Mouse (Mus musculus) hindbrain, postnatal 0 days (tissue): ENCODE results near the gene Gm20671. TPM values are rescaled to one million over a fixed set of nuclear protein-coding genes. Genes with fewer than 3 reads are reported as not detected.

Source experiments
- ATAC-seq: fragments of 200-750 bp; cut with Nextera tagmentation; 2 replicates; pipeline ENCODE4 v1.8.0; 2017; ENCODE audit warnings: mild to moderate bottlenecking, moderate TSS enrichment, moderate library complexity
- DNase-seq: peaks from one replicate; pipeline ENCODE4 v3.0.0-alpha.2; 2015; ENCODE audit warnings: low spot score
- H3K27ac ChIP-seq: fragments of 300-500 bp; sonication (generic); 2 replicates; pipeline ENCODE4 v1.5.1; 2014; ENCODE audit warnings: mild to moderate bottlenecking
- H3K27me3 ChIP-seq: fragments of 300-500 bp; sonication (generic); 2 replicates; pipeline ENCODE4 v1.6.1; 2014; ENCODE audit warnings: low read length, mixed read lengths; ENCODE audit not compliant: insufficient read depth
- H3K36me3 ChIP-seq: fragments of 300-500 bp; sonication (generic); 2 replicates; pipeline ENCODE4 v1.6.1; 2014; ENCODE audit warnings: low read length, mixed read lengths; ENCODE audit not compliant: insufficient read depth
- H3K4me1 ChIP-seq: fragments of 300-500 bp; sonication (generic); 2 replicates; pipeline ENCODE4 v1.6.1; 2014; ENCODE audit warnings: antibody characterized with exemption, low read length, mixed read lengths; ENCODE audit not compliant: insufficient read depth
- H3K4me2 ChIP-seq: fragments of 300-500 bp; sonication (generic); 2 replicates; pipeline ENCODE4 v1.6.1; 2014; ENCODE audit warnings: low read depth, mild to moderate bottlenecking, low read length, moderate library complexity, mixed read lengths
- H3K4me3 ChIP-seq: fragments of 300-500 bp; sonication (generic); 2 replicates; pipeline ENCODE4 v1.5.1; 2014; ENCODE audit warnings: low read length
- H3K9ac ChIP-seq: fragments of 300-500 bp; sonication (generic); replicated peaks from 2 replicates; pipeline ENCODE4 v1.6.1; 2014; ENCODE audit warnings: mild to moderate bottlenecking, low read length, moderate library complexity, mixed read lengths
- H3K9me3 ChIP-seq: fragments of 300-500 bp; sonication (generic); 2 replicates; pipeline ENCODE4 v1.6.1; 2016; ENCODE audit warnings: low read length, mixed read lengths
- CTCF ChIP-seq: IDR thresholded peaks from 2 replicates; pipeline ENCODE4 v1.5.1; 2016; ENCODE audit warnings: antibody characterized with exemption, control low read depth, low read depth
- WGBS: fragments of 180-500 bp; shearing (Covaris S2); extraction: QIAGEN DNeasy Blood & Tissue Kit; methylation state at CpG from one replicate; pipeline ENCODE4 v1.1.7; 2014; 5-methylcytosine and 5-hydroxymethylcytosine counted together
- polyA plus RNA-seq: library from polyadenylated mRNA; unstranded; fragments of >200 nt; fragmentation: Nextera tagmentation; extraction: Ambion mirVana; gene quantifications from 2 replicates; pipeline ENCODE4 v1.2.1, GENCODE M21; 2015
- total RNA-seq: library from RNA; depleted of rRNA; stranded (reverse); fragments of >200 nt; gene quantifications from 2 replicates; pipeline ENCODE4 v1.2.3, GENCODE M21; 2014

Gm20671 gene
- total and polyA plus RNA-seq, 2 experiments from 2014 or later = 5.6 TPM; not detected in 1

- DNase-seq (no peak), ATAC-seq (no peak)
- no peak overlapping the region for H3K4me3 ChIP-seq
- no peaks in the 10 kb centered on the region for H3K27me3 ChIP-seq
- no peaks in the 10 kb centered on the region for H3K36me3 ChIP-seq
- H3K27ac ChIP-seq = no peak overlapping the region
- no peaks in the 10 kb centered on the region for H3K4me1 ChIP-seq
- no peak overlapping the region for H3K4me2 ChIP-seq
- no peak for TF ChIP-seq CTCF
- 71% methylated on average over 7 of the region's 7 CpGs for WGBS
- no peaks in the 10 kb centered on the region for H3K9me3 ChIP-seq
- no peak overlapping the region for H3K9ac ChIP-seq
These were observed 104.6 kb downstream of the Gm20671 start for GRCm38 (mm10) chr5:32722263-32722662.

- 73% methylated on average over 3 of the region's 3 CpGs for WGBS
- no peak for ATAC-seq
- no peak overlapping the region for H3K4me3 ChIP-seq
These were observed 105.6 kb downstream of the Gm20671 start for GRCm38 (mm10) chr5:32721316-32721715.

GRCm38 (mm10) chr5:32720416-32720815 lies 106.5 kb downstream of the Gm20671 start:
- Histone ChIP-seq H3K36me3 (no peaks in the 10 kb centered on the region), H3K27ac (no peak overlapping the region), H3K9me3 (no peaks in the 10 kb centered on the region), H3K4me1 (no peaks in the 10 kb centered on the region), H3K4me3 (no peak overlapping the region), H3K9ac (no peak overlapping the region), H3K4me2 (no peak overlapping the region), H3K27me3 (no peaks in the 10 kb centered on the region)
- DNase-seq = no peak
- ATAC-seq = no peak
- TF ChIP-seq CTCF = no peak
- 79% methylated on average over 9 of the region's 9 CpGs for WGBS

More at GRCm38 (mm10) chr5:32721316-32721715, 105.6 kb downstream of the Gm20671 start:
- Histone ChIP-seq H3K27ac (no peak overlapping the region), H3K27me3 (no peaks in the 10 kb centered on the region), H3K4me1 (no peaks in the 10 kb centered on the region), H3K36me3 (no peaks in the 10 kb centered on the region), H3K9me3 (no peaks in the 10 kb centered on the region), H3K4me2 (no peak overlapping the region), H3K9ac (no peak overlapping the region)
- TF ChIP-seq CTCF = no peak
- DNase-seq = no peak

- Histone ChIP-seq H3K9ac (no peak overlapping the region), H3K27me3 (no peaks in the 10 kb centered on the region), H3K4me1 (no peaks in the 10 kb centered on the region), H3K4me3 (no peak overlapping the region), H3K27ac (no peak overlapping the region), H3K9me3 (no peaks in the 10 kb centered on the region), H3K36me3 (no peaks in the 10 kb centered on the region), H3K4me2 (no peak overlapping the region)
- no peak for DNase-seq
- no peak for ATAC-seq
- 67% methylated on average over 6 of the region's 6 CpGs for WGBS
- no peak for TF ChIP-seq CTCF
These were observed 108.0 kb downstream of the Gm20671 start for GRCm38 (mm10) chr5:32718916-32719315.

- H3K4me3 ChIP-seq = no peak overlapping the region
- H3K4me2 ChIP-seq = no peak overlapping the region
- ATAC-seq = no peak
- no peaks in the 10 kb centered on the region for H3K36me3 ChIP-seq
- 44% methylated on average over 1 of the region's 1 CpGs for WGBS
- H3K4me1 ChIP-seq = no peaks in the 10 kb centered on the region
- H3K9ac ChIP-seq = no peak overlapping the region
- DNase-seq = no peak
- no peaks in the 10 kb centered on the region for H3K9me3 ChIP-seq
- TF ChIP-seq CTCF = no peak
- H3K27ac ChIP-seq = no peak overlapping the region
- no peaks in the 10 kb centered on the region for H3K27me3 ChIP-seq
These were observed 109.2 kb downstream of the Gm20671 start for GRCm38 (mm10) chr5:32717726-32718125.

GRCm38 (mm10) chr5:32713703-32714467 lies 113.0 kb downstream of the Gm20671 start:
- Histone ChIP-seq H3K9ac (peak overlapping the region; percentile 76), H3K4me2 (peak overlapping the region; percentile 73), H3K36me3 (no peaks in the 10 kb centered on the region), H3K4me1 (no peaks in the 10 kb centered on the region), H3K27me3 (no peaks in the 10 kb centered on the region), H3K27ac (peak overlapping the region; percentile 95), H3K9me3 (no peaks in the 10 kb centered on the region), H3K4me3 (peak overlapping the region; percentile 72)
- peak; percentile 99 for DNase-seq
- TF ChIP-seq CTCF = peak; percentile 83
- under 1% methylated on average over 55 of the region's 55 CpGs for WGBS
- peak; percentile 99 for ATAC-seq

- DNase-seq (no peak), ATAC-seq (no peak)
- Histone ChIP-seq H3K27ac (peak overlapping the region; percentile 95), H3K27me3 (no peaks in the 10 kb centered on the region), H3K4me2 (peak overlapping the region; percentile 73), H3K9ac (peak overlapping the region; percentile 76), H3K36me3 (no peaks in the 10 kb centered on the region), H3K4me3 (peak overlapping the region; percentile 72), H3K9me3 (no peaks in the 10 kb centered on the region), H3K4me1 (no peaks in the 10 kb centered on the region)
- WGBS = 18% methylated on average over 2 of the region's 2 CpGs
- no peak for TF ChIP-seq CTCF
These were observed 113.7 kb downstream of the Gm20671 start for GRCm38 (mm10) chr5:32713042-32713702.
